Mouse (Mus musculus) midbrain, embryonic 11.5 days (tissue): ENCODE results near the gene Mthfr. TPM values are rescaled to one million over a fixed set of nuclear protein-coding genes. Genes with fewer than 3 reads are reported as not detected.

Experiments
- ATAC-seq: fragments of 200-750 bp; cut with Nextera tagmentation; 2 replicates; pipeline ENCODE4 v1.8.0; 2017; ENCODE audit warnings: moderate TSS enrichment, moderate library complexity; ENCODE audit not compliant: low FRiP score
- DNase-seq: peaks from one replicate; pipeline ENCODE4 v3.0.0; 2015; ENCODE audit warnings: low spot score; ENCODE audit errors: missing footprints
- H3K27ac ChIP-seq: fragments of 300-500 bp; sonication (generic); 2 replicates; pipeline ENCODE4 v1.5.1; 2014; ENCODE audit warnings: low read depth, low read length
- H3K27me3 ChIP-seq: fragments of 300-500 bp; sonication (generic); 2 replicates; pipeline ENCODE4 v1.6.1; 2014; ENCODE audit warnings: mild to moderate bottlenecking, low read length, moderate library complexity, mixed read lengths; ENCODE audit not compliant: control insufficient read depth, insufficient read depth
- H3K36me3 ChIP-seq: fragments of 300-500 bp; sonication (generic); 2 replicates; pipeline ENCODE4 v1.6.1; 2014; ENCODE audit warnings: mild to moderate bottlenecking, low read length, moderate library complexity, mixed read lengths; ENCODE audit not compliant: control insufficient read depth, insufficient read depth
- H3K4me1 ChIP-seq: fragments of 300-500 bp; sonication (generic); 2 replicates; pipeline ENCODE4 v1.6.1; 2014; ENCODE audit warnings: low read length; ENCODE audit not compliant: control insufficient read depth, insufficient read depth
- H3K4me2 ChIP-seq: fragments of 300-500 bp; sonication (generic); 2 replicates; pipeline ENCODE4 v1.6.1; 2014; ENCODE audit warnings: mild to moderate bottlenecking, moderate library complexity
- H3K4me3 ChIP-seq: fragments of 300-500 bp; sonication (generic); 2 replicates; pipeline ENCODE4 v1.5.1; 2014; ENCODE audit warnings: low read depth, low read length
- H3K9ac ChIP-seq: fragments of 300-500 bp; sonication (generic); 2 replicates; pipeline ENCODE4 v1.6.1; 2014; ENCODE audit warnings: low read length
- H3K9me3 ChIP-seq: fragments of 300-500 bp; sonication (generic); 2 replicates; pipeline ENCODE4 v1.6.1; 2016; ENCODE audit warnings: low read length; ENCODE audit not compliant: control insufficient read depth
- WGBS: fragments of 180-500 bp; shearing (Covaris S2); extraction: QIAGEN DNeasy Blood & Tissue Kit; methylation state at CpG from one replicate; pipeline ENCODE4 v1.1.7; 2014; 5-methylcytosine and 5-hydroxymethylcytosine counted together
- polyA plus RNA-seq: library from polyadenylated mRNA; unstranded; fragments of >200 nt; fragmentation: Nextera tagmentation; extraction: Ambion mirVana; gene quantifications from 2 replicates; pipeline ENCODE4 v1.2.1, GENCODE M21; 2014

Gene Mthfr
- polyA plus RNA-seq, 1 experiment from 2014 or later = 17.8 TPM

- H3K4me2 ChIP-seq = no peak overlapping the region
- peaks cover 5% of the 10 kb centered on the region for H3K4me1 ChIP-seq
- WGBS = 100% methylated on average over 1 of the region's 1 CpGs
- no peak overlapping the region for H3K4me3 ChIP-seq
- no peaks in the 10 kb centered on the region; the same call in 1 of the 2 replicates for H3K36me3 ChIP-seq
- ATAC-seq = no peak
- H3K9ac ChIP-seq = no peak overlapping the region
- DNase-seq = no peak
- no peak overlapping the region for H3K27ac ChIP-seq
- H3K9me3 ChIP-seq = no peaks in the 10 kb centered on the region
- no peaks in the 10 kb centered on the region for H3K27me3 ChIP-seq
Measured at GRCm38 (mm10) chr4:148080597-148080973, 41.7 kb downstream of the Mthfr start.

- ATAC-seq (no peak), DNase-seq (no peak)
- Histone ChIP-seq H3K9ac (no peak overlapping the region), H3K9me3 (no peaks in the 10 kb centered on the region), H3K4me2 (no peak overlapping the region), H3K36me3 (no peaks in the 10 kb centered on the region; the same call in 1 of the 2 replicates), H3K27me3 (no peaks in the 10 kb centered on the region), H3K27ac (no peak overlapping the region), H3K4me1 (peaks cover 5% of the 10 kb centered on the region), H3K4me3 (no peak overlapping the region)
- 90% methylated on average over 10 of the region's 10 CpGs for WGBS
Measured at GRCm38 (mm10) chr4:148081201-148081600, 42.3 kb downstream of the Mthfr start.

GRCm38 (mm10) chr4:148082257-148083044 lies 43.6 kb downstream of the Mthfr start:
- Histone ChIP-seq H3K27ac (no peak overlapping the region), H3K36me3 (no peaks in the 10 kb centered on the region; the same call in 1 of the 2 replicates), H3K4me2 (no peak overlapping the region), H3K9ac (no peak overlapping the region), H3K27me3 (no peaks in the 10 kb centered on the region), H3K4me1 (peaks cover 10% of the 10 kb centered on the region), H3K4me3 (no peak overlapping the region), H3K9me3 (no peaks in the 10 kb centered on the region)
- WGBS = 58% methylated on average over 12 of the region's 12 CpGs
- ATAC-seq = peak; percentile 10
- peak; percentile 94 for DNase-seq

GRCm38 (mm10) chr4:148083176-148083899 lies 44.5 kb downstream of the Mthfr start:
- Histone ChIP-seq H3K27me3 (no peaks in the 10 kb centered on the region), H3K36me3 (no peaks in the 10 kb centered on the region), H3K9me3 (no peaks in the 10 kb centered on the region), H3K4me2 (no peak overlapping the region), H3K27ac (no peak overlapping the region), H3K4me1 (peaks cover 16% of the 10 kb centered on the region), H3K9ac (no peak overlapping the region), H3K4me3 (no peak overlapping the region)
- 68% methylated on average over 21 of the region's 21 CpGs for WGBS
- DNase-seq = no peak
- no peak for ATAC-seq

- ATAC-seq (no peak), DNase-seq (no peak)
- WGBS = 3% methylated on average over 8 of the region's 8 CpGs
- Histone ChIP-seq H3K27me3 (no peaks in the 10 kb centered on the region), H3K27ac (no peak overlapping the region), H3K4me1 (peaks cover 16% of the 10 kb centered on the region), H3K9me3 (no peaks in the 10 kb centered on the region), H3K4me3 (no peak overlapping the region), H3K4me2 (no peak overlapping the region), H3K9ac (no peak overlapping the region), H3K36me3 (no peaks in the 10 kb centered on the region)
Measured at GRCm38 (mm10) chr4:148084261-148084714, 45.4 kb downstream of the Mthfr start.

- Histone ChIP-seq H3K27me3 (no peaks in the 10 kb centered on the region), H3K9me3 (no peaks in the 10 kb centered on the region), H3K4me3 (no peak overlapping the region), H3K27ac (no peak overlapping the region), H3K4me1 (peaks cover 16% of the 10 kb centered on the region), H3K36me3 (no peaks in the 10 kb centered on the region), H3K4me2 (no peak overlapping the region), H3K9ac (no peak overlapping the region)
- DNase-seq (no peak), ATAC-seq (no peak)
- 39% methylated on average over 10 of the region's 10 CpGs for WGBS
Measured at GRCm38 (mm10) chr4:148085131-148085906, 46.4 kb downstream of the Mthfr start.

GRCm38 (mm10) chr4:148085907-148086305 lies 47.0 kb downstream of the Mthfr start:
- no peak overlapping the region for H3K4me3 ChIP-seq
- 76% methylated on average over 3 of the region's 3 CpGs for WGBS
- no peak overlapping the region for H3K27ac ChIP-seq
- H3K4me2 ChIP-seq = no peak overlapping the region
- H3K36me3 ChIP-seq = no peaks in the 10 kb centered on the region
- peaks cover 16% of the 10 kb centered on the region for H3K4me1 ChIP-seq
- no peaks in the 10 kb centered on the region for H3K27me3 ChIP-seq
- ATAC-seq = no peak
- no peak overlapping the region for H3K9ac ChIP-seq
- DNase-seq = no peak
- H3K9me3 ChIP-seq = no peaks in the 10 kb centered on the region

GRCm38 (mm10) chr4:148087091-148087906 lies 48.4 kb downstream of the Mthfr start:
- Histone ChIP-seq H3K27ac (no peak overlapping the region), H3K9ac (peak overlapping the region; percentile 81), H3K36me3 (no peaks in the 10 kb centered on the region), H3K4me3 (peak overlapping the region; percentile 70), H3K4me1 (peaks cover 16% of the 10 kb centered on the region), H3K4me2 (peak overlapping the region; percentile 80), H3K9me3 (no peaks in the 10 kb centered on the region), H3K27me3 (no peaks in the 10 kb centered on the region)
- DNase-seq = peak; percentile 90
- peak; percentile 77 for ATAC-seq
- 2% methylated on average over 30 of the region's 30 CpGs for WGBS
